Mouse (Mus musculus): Measurements from ENCODE around the gene Fzd1. TPM values are rescaled to one million over a fixed set of nuclear protein-coding genes. Genes with fewer than 3 reads are reported as not detected.

Gene Fzd1
- polyA plus RNA-seq, 1 experiment from 2014 or later, result 29.0 TPM

DNA sequence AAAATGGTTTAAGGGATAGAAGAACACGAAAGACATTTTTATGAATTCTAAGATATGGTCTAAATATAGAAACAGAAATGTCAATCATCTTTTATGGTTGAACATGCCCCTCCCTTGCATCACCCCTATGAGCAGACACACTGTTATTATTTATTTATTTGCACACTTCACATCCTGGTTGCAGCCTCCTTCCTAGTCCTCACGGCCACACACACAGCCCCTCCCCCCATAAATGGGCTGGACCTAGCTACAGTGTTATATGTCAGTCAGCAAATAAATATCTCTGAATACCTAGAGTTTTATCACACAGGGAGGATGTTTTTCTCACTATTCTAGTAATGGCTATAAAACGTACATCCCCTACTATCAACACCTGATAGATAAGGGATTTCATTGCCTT lies 29.0 kb upstream of the Fzd1 start:
- no peaks in the 10 kb centered on the region for H3K4me1 ChIP-seq (ENCODE audit: control insufficient read depth, insufficient read depth, low read length)
- no peak for DNase-seq (ENCODE audit: low spot score)
- no peak overlapping the region for H3K4me3 ChIP-seq (ENCODE audit: low read depth, low read length)
- no peak for ATAC-seq (replicated peaks; ENCODE audit: insufficient number of reproducible peaks, low FRiP score, low TSS enrichment, low read depth)
- no peaks in the 10 kb centered on the region for H3K36me3 ChIP-seq (replicated peaks; ENCODE audit: control insufficient read depth, insufficient read depth, low read depth, low read length)
- no peaks in the 10 kb centered on the region for H3K27me3 ChIP-seq (ENCODE audit: control insufficient read depth, insufficient read depth, low read length)
- no peak overlapping the region for H3K9ac ChIP-seq (replicated peaks; ENCODE audit: low read length)
- WGBS, result 84% methylated on average over 3 of the region's 3 CpGs
- H3K27ac ChIP-seq (replicated peaks; ENCODE audit: low read depth, low read length), result no peak overlapping the region
- H3K9me3 ChIP-seq (replicated peaks; ENCODE audit: control insufficient read depth, low read length), result no peaks in the 10 kb centered on the region
- H3K4me2 ChIP-seq (ENCODE audit: low read depth, low read length), result no peak overlapping the region

DNA sequence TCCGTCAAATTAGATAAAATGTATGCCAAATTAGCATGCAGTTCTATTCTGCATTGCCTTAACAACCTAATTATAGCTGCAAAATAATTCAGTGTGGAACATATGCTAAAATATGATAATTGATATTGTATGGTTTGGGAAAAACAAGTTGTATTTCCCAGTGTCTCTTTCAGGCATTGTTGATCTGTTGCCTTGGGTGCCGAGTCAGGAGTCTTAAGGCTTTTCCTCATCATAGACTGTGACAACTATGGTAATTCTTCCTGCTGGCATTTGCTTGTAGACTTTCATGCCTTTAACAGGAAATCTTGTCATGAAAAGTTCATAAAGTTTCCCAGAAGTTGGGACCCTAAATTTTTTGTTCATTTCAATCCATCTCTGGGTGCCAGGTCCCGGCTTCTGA lies 20.4 kb upstream of the Fzd1 start:
- no peak for ATAC-seq (replicated peaks; ENCODE audit: insufficient number of reproducible peaks, low FRiP score, low TSS enrichment, low read depth)
- H3K27ac ChIP-seq (replicated peaks; ENCODE audit: low read depth, low read length), result no peak overlapping the region
- H3K9ac ChIP-seq (replicated peaks; ENCODE audit: low read length), result no peak overlapping the region
- no peaks in the 10 kb centered on the region for H3K36me3 ChIP-seq (replicated peaks; ENCODE audit: control insufficient read depth, insufficient read depth, low read depth, low read length)
- 88% methylated on average over 3 of the region's 3 CpGs for WGBS
- no peak overlapping the region for H3K4me2 ChIP-seq (ENCODE audit: low read depth, low read length)
- H3K9me3 ChIP-seq (replicated peaks; ENCODE audit: control insufficient read depth, low read length), result no peaks in the 10 kb centered on the region
- no peak for DNase-seq (ENCODE audit: low spot score)
- no peaks in the 10 kb centered on the region for H3K4me1 ChIP-seq (ENCODE audit: control insufficient read depth, insufficient read depth, low read length)
- no peak overlapping the region for H3K4me3 ChIP-seq (ENCODE audit: low read depth, low read length)
- H3K27me3 ChIP-seq (ENCODE audit: control insufficient read depth, insufficient read depth, low read length), result no peaks in the 10 kb centered on the region

DNA sequence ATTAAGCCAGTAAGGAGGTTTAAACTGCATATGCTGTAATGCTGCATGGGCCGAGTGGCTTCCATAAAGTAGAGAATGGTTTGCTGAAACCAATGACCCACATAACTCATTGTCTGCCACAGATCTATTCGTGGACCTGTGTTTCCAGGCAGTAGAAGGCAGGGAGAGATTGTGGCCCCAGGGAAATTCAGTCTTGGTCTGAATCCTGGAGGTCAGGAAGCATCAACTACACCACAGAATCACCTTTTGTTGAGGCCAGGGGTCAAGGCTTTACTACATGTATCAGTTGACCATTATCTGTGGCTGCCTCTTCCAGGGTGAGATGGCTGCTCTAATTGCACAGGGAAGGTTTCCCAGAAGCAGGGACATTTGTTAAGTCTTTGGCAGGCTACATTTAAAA lies 18.7 kb upstream of the Fzd1 start:
- ATAC-seq (replicated peaks; ENCODE audit: insufficient number of reproducible peaks, low FRiP score, low TSS enrichment, low read depth) (no peak), DNase-seq (ENCODE audit: low spot score) (no peak)
- no peak overlapping the region for H3K4me2 ChIP-seq (ENCODE audit: low read depth, low read length)
- no peaks in the 10 kb centered on the region for H3K36me3 ChIP-seq (replicated peaks; ENCODE audit: control insufficient read depth, insufficient read depth, low read depth, low read length)
- no peaks in the 10 kb centered on the region for H3K27me3 ChIP-seq (ENCODE audit: control insufficient read depth, insufficient read depth, low read length)
- H3K27ac ChIP-seq (replicated peaks; ENCODE audit: low read depth, low read length), result no peak overlapping the region
- H3K4me1 ChIP-seq (ENCODE audit: control insufficient read depth, insufficient read depth, low read length), result no peaks in the 10 kb centered on the region
- H3K4me3 ChIP-seq (ENCODE audit: low read depth, low read length), result no peak overlapping the region
- H3K9ac ChIP-seq (replicated peaks; ENCODE audit: low read length), result no peak overlapping the region
- WGBS, result 47% methylated on average over 2 of the region's 2 CpGs
- H3K9me3 ChIP-seq (replicated peaks; ENCODE audit: control insufficient read depth, low read length), result no peaks in the 10 kb centered on the region

DNA sequence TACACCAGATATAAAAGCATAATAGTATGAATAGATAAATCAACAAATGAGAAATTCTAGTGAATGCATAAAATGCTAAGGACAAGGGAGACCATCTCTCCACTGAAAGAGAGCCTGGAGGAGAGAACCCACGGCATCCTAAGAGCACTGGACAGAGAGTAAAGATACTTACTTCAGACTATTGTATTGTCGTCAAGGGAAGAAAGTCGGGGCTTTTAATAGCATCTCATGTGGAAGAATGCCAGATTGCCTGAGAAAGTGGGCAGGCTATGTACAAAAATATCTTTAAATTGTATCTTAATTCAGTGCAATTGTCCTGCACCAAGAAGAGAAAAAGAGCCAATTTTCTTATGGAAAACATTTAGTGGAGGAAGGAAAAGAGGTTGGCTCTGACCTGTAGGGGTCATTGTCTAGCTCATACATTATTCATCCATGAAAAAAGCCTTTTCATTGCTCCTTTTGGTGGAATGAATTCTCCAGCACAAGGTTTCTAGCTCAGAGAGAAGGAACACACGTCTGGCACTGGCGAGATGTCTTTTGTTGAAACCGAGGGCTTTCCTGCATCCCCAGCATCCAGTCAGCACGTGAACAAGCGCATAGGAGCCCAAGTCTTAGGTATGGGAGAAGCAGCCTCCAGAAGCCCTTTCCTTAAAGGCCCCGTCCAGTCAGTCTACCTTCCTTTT lies 15.4 kb upstream of the Fzd1 start:
- no peak overlapping the region for H3K27ac ChIP-seq (replicated peaks; ENCODE audit: low read depth, low read length)
- ATAC-seq (replicated peaks; ENCODE audit: insufficient number of reproducible peaks, low FRiP score, low TSS enrichment, low read depth) (no peak), DNase-seq (ENCODE audit: low spot score) (no peak)
- no peaks in the 10 kb centered on the region for H3K4me1 ChIP-seq (ENCODE audit: control insufficient read depth, insufficient read depth, low read length)
- 55% methylated on average over 9 of the region's 9 CpGs for WGBS
- H3K4me3 ChIP-seq (ENCODE audit: low read depth, low read length), result no peak overlapping the region
- no peaks in the 10 kb centered on the region for H3K27me3 ChIP-seq (ENCODE audit: control insufficient read depth, insufficient read depth, low read length)
- no peaks in the 10 kb centered on the region for H3K36me3 ChIP-seq (replicated peaks; ENCODE audit: control insufficient read depth, insufficient read depth, low read depth, low read length)
- no peak overlapping the region for H3K4me2 ChIP-seq (ENCODE audit: low read depth, low read length)
- H3K9ac ChIP-seq (replicated peaks; ENCODE audit: low read length), result no peak overlapping the region
- H3K9me3 ChIP-seq (replicated peaks; ENCODE audit: control insufficient read depth, low read length), result no peaks in the 10 kb centered on the region

DNA sequence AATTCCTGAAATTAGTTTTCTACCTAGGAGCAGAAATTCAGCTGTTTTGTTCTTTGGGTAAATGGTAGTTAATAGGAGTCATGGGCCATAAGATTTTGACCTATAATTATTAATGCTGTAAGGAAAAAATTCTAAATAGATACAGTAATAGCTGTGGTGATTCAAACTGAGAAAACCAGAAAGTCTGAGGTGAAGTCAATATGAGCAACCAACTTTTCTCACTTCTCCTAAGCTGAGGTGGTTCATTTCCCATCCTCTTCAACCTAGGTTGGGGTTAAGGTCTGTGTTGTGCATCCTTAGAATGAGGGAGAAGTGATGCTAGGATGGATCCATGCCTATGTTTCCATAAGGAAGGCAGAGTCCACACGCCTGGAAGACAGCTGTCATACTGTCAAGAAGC lies 12.8 kb upstream of the Fzd1 start:
- ATAC-seq (replicated peaks; ENCODE audit: insufficient number of reproducible peaks, low FRiP score, low TSS enrichment, low read depth) (no peak), DNase-seq (ENCODE audit: low spot score) (no peak)
- no peak overlapping the region for H3K4me2 ChIP-seq (ENCODE audit: low read depth, low read length)
- H3K27me3 ChIP-seq (ENCODE audit: control insufficient read depth, insufficient read depth, low read length), result no peaks in the 10 kb centered on the region
- no peaks in the 10 kb centered on the region for H3K9me3 ChIP-seq (replicated peaks; ENCODE audit: control insufficient read depth, low read length)
- no peaks in the 10 kb centered on the region for H3K4me1 ChIP-seq (ENCODE audit: control insufficient read depth, insufficient read depth, low read length)
- 79% methylated on average over 1 of the region's 1 CpGs for WGBS
- no peak overlapping the region for H3K27ac ChIP-seq (replicated peaks; ENCODE audit: low read depth, low read length)
- no peaks in the 10 kb centered on the region for H3K36me3 ChIP-seq (replicated peaks; ENCODE audit: control insufficient read depth, insufficient read depth, low read depth, low read length)
- H3K4me3 ChIP-seq (ENCODE audit: low read depth, low read length), result no peak overlapping the region
- no peak overlapping the region for H3K9ac ChIP-seq (replicated peaks; ENCODE audit: low read length)

DNA sequence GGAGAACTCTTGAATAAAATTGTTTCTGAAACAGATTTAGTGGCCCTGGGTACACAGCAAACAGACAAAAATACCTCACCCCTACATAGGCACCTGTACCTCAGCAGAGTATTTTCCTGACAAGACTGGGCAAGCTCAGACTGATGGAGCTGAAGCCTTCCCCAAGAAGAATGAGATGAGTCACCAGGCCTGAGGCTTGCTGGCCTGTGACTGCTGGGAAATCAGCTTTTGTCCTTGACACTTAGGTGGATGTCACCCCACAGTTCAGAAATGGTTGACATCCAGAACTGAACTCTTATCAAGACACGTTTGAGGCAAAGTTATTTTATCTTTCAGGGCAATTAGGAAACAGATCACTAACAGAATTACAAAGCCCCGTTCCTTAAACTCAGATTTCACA lies 10.1 kb upstream of the Fzd1 start:
- H3K27ac ChIP-seq (replicated peaks; ENCODE audit: low read depth, low read length), result no peak overlapping the region
- H3K9me3 ChIP-seq (replicated peaks; ENCODE audit: control insufficient read depth, low read length), result no peaks in the 10 kb centered on the region
- DNase-seq (ENCODE audit: low spot score) (no peak), ATAC-seq (replicated peaks; ENCODE audit: insufficient number of reproducible peaks, low FRiP score, low TSS enrichment, low read depth) (no peak)
- 64% methylated on average over 2 of the region's 2 CpGs for WGBS
- no peaks in the 10 kb centered on the region for H3K4me1 ChIP-seq (ENCODE audit: control insufficient read depth, insufficient read depth, low read length)
- H3K9ac ChIP-seq (replicated peaks; ENCODE audit: low read length), result no peak overlapping the region
- H3K36me3 ChIP-seq (replicated peaks; ENCODE audit: control insufficient read depth, insufficient read depth, low read depth, low read length), result no peaks in the 10 kb centered on the region
- H3K4me2 ChIP-seq (ENCODE audit: low read depth, low read length), result no peak overlapping the region
- H3K4me3 ChIP-seq (ENCODE audit: low read depth, low read length), result no peak overlapping the region
- no peaks in the 10 kb centered on the region for H3K27me3 ChIP-seq (ENCODE audit: control insufficient read depth, insufficient read depth, low read length)

DNA sequence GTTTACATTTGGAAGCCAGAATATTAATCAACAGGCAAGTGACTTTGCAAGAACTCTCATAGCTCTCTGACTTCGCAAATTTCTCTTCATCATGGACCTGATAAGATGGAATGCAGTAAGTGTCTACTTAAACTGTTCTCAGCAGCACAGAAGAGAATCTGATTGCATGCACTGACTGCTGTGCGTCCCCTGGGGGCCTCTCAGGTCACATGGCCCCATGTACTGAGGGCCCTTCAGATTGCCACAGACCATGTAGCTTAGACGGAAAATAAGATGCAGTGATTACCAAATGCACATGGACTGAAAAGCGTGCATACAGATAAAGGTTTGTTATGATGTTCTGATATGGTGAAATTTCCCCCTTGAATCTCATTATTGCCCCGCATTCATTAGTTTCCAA lies 8.9 kb upstream of the Fzd1 start:
- Histone ChIP-seq H3K4me2 (ENCODE audit: low read depth, low read length) (no peak overlapping the region), H3K4me3 (ENCODE audit: low read depth, low read length) (no peak overlapping the region), H3K4me1 (ENCODE audit: control insufficient read depth, insufficient read depth, low read length) (no peaks in the 10 kb centered on the region), H3K27ac (replicated peaks; ENCODE audit: low read depth, low read length) (no peak overlapping the region), H3K36me3 (replicated peaks; ENCODE audit: control insufficient read depth, insufficient read depth, low read depth, low read length) (no peaks in the 10 kb centered on the region), H3K9ac (replicated peaks; ENCODE audit: low read length) (no peak overlapping the region), H3K9me3 (replicated peaks; ENCODE audit: control insufficient read depth, low read length) (no peaks in the 10 kb centered on the region), H3K27me3 (ENCODE audit: control insufficient read depth, insufficient read depth, low read length) (no peaks in the 10 kb centered on the region)
- WGBS, result 71% methylated on average over 5 of the region's 5 CpGs
- no peak for ATAC-seq (replicated peaks; ENCODE audit: insufficient number of reproducible peaks, low FRiP score, low TSS enrichment, low read depth)
- DNase-seq (ENCODE audit: low spot score), result no peak

DNA sequence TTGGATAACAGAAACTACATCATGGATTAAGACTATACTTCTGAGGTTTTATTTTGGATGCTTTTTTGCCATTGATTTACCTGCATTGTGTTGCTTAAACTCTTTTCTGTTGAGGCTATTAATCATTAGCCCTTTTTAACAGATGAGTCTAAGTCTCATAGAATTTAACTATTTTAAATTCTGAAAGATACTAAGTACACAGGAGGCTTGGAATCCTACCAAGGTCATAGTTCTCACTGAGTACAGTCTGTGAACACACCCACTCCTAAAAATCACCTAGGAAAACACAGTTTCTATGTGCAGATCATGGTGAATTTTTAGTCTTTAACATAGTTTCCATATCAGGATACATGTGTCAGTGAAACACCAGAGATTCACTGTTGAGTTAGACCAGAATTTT lies 4.1 kb upstream of the Fzd1 start:
- H3K9me3 ChIP-seq (replicated peaks; ENCODE audit: control insufficient read depth, low read length), result no peaks in the 10 kb centered on the region
- H3K4me3 ChIP-seq (ENCODE audit: low read depth, low read length), result no peak overlapping the region
- no peak overlapping the region for H3K4me2 ChIP-seq (ENCODE audit: low read depth, low read length)
- no peaks in the 10 kb centered on the region for H3K36me3 ChIP-seq (replicated peaks; ENCODE audit: control insufficient read depth, insufficient read depth, low read depth, low read length)
- no peak overlapping the region for H3K9ac ChIP-seq (replicated peaks; ENCODE audit: low read length)
- H3K27me3 ChIP-seq (ENCODE audit: control insufficient read depth, insufficient read depth, low read length), result no peaks in the 10 kb centered on the region
- no peak for ATAC-seq (replicated peaks; ENCODE audit: insufficient number of reproducible peaks, low FRiP score, low TSS enrichment, low read depth)
- no peak overlapping the region for H3K27ac ChIP-seq (replicated peaks; ENCODE audit: low read depth, low read length)
- no peak for DNase-seq (ENCODE audit: low spot score)
- no peaks in the 10 kb centered on the region for H3K4me1 ChIP-seq (ENCODE audit: control insufficient read depth, insufficient read depth, low read length)
